Mouse (Mus musculus): ENCODE results near the gene Rtf1. TPM values are rescaled to one million over a fixed set of nuclear protein-coding genes. Genes with fewer than 3 reads are reported as not detected.

The Rtf1 gene
- polyA plus RNA-seq, 1 experiment = 11.6 TPM

DNA sequence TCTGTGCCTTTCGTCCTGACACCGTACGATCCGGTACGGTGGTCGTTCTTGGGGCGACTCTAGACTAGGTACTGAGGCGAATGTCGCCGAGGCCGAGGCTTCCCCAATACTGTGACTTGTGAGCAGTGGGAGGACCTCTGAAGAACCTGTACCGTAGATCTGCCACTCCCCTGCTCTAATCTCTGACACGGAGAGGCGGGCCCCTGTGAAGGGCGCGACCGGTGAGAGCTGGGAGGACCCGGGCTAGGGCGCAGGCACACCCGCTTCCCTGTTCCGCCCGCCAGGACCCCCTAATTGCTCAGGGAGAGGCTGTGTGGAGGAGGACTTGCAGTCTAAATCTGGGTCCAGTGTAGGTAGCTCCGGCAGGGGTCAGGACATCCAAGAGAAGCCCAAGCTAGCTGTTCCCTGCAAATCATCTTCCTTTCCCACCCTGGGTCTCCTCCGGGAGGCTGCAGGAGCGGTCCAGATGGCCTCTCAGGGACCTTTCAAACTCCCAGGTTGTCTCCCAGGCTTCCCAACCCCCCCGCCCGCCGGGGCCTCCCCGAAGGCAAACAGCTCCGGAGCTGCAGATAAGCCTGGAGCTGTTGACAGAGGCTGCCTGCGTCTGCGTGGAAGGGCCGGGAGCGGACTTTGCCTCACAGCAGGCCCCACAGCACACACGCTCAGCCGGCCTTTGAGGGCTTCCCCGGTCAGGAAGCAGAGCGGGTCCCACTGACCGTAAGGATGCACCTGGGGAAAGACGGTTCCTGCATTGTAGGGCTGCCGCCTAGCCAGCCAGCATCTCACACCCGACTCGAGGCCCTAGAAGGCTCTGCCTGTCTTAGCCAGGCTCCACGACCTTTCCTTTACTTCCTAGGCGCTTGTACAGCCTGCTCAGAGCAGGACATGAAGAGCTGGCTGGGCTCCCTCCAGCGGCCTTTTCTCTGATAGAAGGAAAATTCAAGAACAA is 69.6 kb downstream of the Rtf1 start:
- Histone ChIP-seq H3K27ac (replicated peaks; ENCODE audit: low read depth, low read length) (no peak overlapping the region), H3K4me1 (ENCODE audit: control insufficient read depth, insufficient read depth, insufficient read length, low read length) (peaks cover 19% of the 10 kb centered on the region; the same call in 1 of the 2 replicates), H3K4me3 (ENCODE audit: insufficient read depth, low read depth, low read length) (peak overlapping the region; percentile 21)

- no peak overlapping the region for H3K4me3 ChIP-seq (ENCODE audit: insufficient read depth, low read depth, low read length)
- no peak overlapping the region for H3K27ac ChIP-seq (replicated peaks; ENCODE audit: low read depth, low read length)
- peaks cover 19% of the 10 kb centered on the region; the same call in 1 of the 2 replicates for H3K4me1 ChIP-seq (ENCODE audit: control insufficient read depth, insufficient read depth, insufficient read length, low read length)
These were observed 70.4 kb downstream of the Rtf1 start for GRCm38 (mm10) chr2:119745281-119745680.

GRCm38 (mm10) chr2:119747554-119747953 is 72.7 kb downstream of the Rtf1 start:
- H3K4me1 ChIP-seq (ENCODE audit: control insufficient read depth, insufficient read depth, insufficient read length, low read length) = peaks cover 16% of the 10 kb centered on the region; the same call in 1 of the 2 replicates
- no peak overlapping the region for H3K27ac ChIP-seq (replicated peaks; ENCODE audit: low read depth, low read length)
- no peak overlapping the region for H3K4me3 ChIP-seq (ENCODE audit: insufficient read depth, low read depth, low read length)

DNA sequence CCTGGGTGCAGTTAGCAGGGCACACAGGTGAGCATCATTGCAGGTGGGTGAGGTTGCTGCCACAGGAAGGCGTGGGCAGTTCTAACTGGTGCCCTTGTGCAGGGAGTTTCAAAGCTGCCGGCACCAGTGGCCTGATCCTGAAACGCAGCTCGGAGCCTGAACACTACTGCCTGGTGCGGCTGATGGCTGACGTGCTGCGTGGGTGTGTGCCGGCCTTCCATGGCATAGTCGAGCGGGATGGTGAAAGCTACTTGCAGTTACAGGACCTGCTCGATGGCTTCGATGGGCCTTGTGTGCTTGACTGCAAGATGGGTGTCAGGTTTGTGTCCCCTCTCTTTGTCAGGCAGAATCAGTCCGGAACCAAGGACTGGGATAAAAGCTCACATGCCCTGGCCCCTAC is 74.4 kb downstream of the Rtf1 start:
- Histone ChIP-seq H3K27ac (replicated peaks; ENCODE audit: low read depth, low read length) (no peak overlapping the region), H3K4me3 (ENCODE audit: insufficient read depth, low read depth, low read length) (no peak overlapping the region), H3K4me1 (ENCODE audit: control insufficient read depth, insufficient read depth, insufficient read length, low read length) (peaks cover 5% of the 10 kb centered on the region; the same call in 1 of the 2 replicates)

DNA sequence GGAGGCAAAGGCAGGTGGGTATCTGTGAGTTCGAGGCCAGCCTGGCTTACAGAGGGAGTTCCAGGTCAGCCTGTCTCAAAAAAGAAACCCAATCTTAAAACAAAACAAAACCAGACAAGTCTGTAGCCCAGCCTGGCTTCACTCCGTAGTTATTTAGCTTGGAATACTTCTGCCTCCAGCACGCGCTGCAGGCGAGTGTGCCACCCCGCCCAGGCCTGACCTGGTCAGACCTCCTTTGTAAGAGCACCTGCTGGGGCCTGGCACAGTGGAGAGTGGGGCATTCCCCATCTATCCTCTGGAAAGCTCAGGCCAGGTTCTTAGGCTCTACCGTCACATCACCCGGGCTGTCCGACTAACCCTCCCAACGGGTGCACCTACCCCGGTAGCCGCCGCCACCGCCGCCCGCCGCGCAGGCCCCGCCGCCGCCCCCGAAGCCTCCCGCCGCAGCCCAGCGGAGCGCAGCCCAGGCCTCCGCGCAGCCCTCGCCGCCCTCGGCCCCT is 82.8 kb downstream of the Rtf1 start:
- H3K4me1 ChIP-seq (ENCODE audit: control insufficient read depth, insufficient read depth, insufficient read length, low read length) = no peaks in the 10 kb centered on the region
- peak overlapping the region; percentile 58 for H3K4me3 ChIP-seq (ENCODE audit: insufficient read depth, low read depth, low read length)
- H3K27ac ChIP-seq (replicated peaks; ENCODE audit: low read depth, low read length) = no peak overlapping the region

DNA sequence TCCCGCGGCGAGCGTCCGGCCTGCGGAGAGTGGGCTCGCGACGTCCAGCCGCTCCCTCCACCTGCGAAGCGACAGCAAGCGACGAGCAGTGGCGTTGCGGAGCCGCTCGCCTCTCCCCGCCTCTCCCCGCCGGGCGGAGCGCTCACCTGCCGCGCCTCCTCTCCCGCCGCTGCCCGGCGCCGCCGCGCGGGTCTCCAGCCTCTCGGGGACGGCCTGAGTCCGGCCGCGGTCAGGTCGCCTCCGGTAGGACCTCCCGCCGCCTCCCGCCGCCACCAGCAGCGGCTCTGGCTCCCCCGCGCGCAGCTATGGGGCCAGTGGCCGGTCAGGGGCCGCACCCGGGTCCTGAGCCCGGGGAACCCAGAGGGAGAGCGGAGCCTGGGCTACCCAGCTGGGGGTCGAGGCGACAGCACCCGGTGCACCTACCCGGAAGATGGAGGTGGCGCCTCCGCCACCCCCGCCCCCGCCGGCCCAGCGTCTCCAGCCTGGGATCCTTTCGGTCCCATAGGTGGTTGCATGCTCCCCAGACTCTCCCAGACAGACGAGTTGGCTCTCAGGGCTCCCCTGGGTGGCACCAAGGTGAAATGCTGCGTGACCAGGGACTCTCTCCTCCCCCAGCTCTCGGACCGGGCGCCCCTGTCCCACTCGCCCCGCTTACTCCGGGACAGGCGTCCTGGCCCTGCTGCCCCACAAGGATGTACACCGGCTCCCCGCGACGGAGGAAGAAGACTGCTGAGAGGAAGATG is 83.4 kb downstream of the Rtf1 start:
- H3K4me1 ChIP-seq (ENCODE audit: control insufficient read depth, insufficient read depth, insufficient read length, low read length) = no peaks in the 10 kb centered on the region
- H3K27ac ChIP-seq (replicated peaks; ENCODE audit: low read depth, low read length) = no peak overlapping the region
- peak overlapping the region; percentile 58 for H3K4me3 ChIP-seq (ENCODE audit: insufficient read depth, low read depth, low read length)

- Histone ChIP-seq H3K27ac (replicated peaks; ENCODE audit: low read depth, low read length) (no peak overlapping the region), H3K4me3 (ENCODE audit: insufficient read depth, low read depth, low read length) (peak overlapping the region; percentile 58), H3K4me1 (ENCODE audit: control insufficient read depth, insufficient read depth, insufficient read length, low read length) (no peaks in the 10 kb centered on the region)
These were observed 84.3 kb downstream of the Rtf1 start for GRCm38 (mm10) chr2:119758844-119759835.

- no peaks in the 10 kb centered on the region for H3K4me1 ChIP-seq (ENCODE audit: control insufficient read depth, insufficient read depth, insufficient read length, low read length)
- H3K27ac ChIP-seq (replicated peaks; ENCODE audit: low read depth, low read length) = no peak within 1 kb of the TSS
- no peak within 1 kb of the TSS for H3K4me3 ChIP-seq (ENCODE audit: insufficient read depth, low read depth, low read length)
These were observed 85.4 kb downstream of the Rtf1 start, which contains the start of gene Ltk for GRCm38 (mm10) chr2:119760251-119760650. Gene Ltk, minus strand, starts transcription at chr2:119760431.

DNA sequence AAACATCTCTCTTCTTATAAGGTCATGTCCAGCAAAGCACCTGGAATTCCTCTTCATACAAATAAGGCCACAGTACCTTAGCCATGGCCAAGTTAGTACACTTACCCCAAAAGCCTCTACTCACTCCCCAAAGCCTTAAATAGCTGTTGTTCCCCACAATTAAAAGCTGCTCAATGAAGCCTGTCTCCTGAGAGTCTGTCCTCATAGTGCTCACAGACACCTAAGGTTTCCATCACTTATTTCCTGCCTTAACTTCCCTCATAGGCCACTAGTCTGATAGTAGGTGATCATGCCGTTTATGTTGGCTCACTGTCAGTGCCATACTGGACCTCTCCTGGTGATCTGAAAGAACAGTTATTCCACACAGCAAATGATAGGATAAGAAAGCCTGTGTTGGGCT is 87.4 kb downstream of the Rtf1 start:
- Histone ChIP-seq H3K27ac (replicated peaks; ENCODE audit: low read depth, low read length) (no peak overlapping the region), H3K4me1 (ENCODE audit: control insufficient read depth, insufficient read depth, insufficient read length, low read length) (no peaks in the 10 kb centered on the region), H3K4me3 (ENCODE audit: insufficient read depth, low read depth, low read length) (no peak overlapping the region)

DNA sequence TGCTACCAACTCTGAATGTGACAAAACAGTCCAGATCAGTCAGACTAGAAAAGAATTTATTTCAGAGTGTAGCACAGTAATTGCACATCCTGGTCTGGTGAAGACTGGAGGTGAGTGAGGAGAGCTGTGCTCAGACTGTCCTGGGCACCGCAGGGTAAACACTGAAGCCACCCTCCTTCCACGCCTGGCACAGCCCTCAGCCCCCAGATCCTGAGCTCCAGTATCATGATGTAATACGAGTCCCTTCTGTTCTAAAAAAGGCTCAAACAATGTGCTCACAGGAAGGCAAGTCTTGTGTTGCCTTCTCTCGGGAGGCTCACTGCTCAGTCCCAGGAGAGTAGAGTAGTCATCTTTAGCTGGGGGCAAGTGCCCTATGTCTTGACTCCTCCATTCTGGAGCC is 89.1 kb downstream of the Rtf1 start:
- no peaks in the 10 kb centered on the region for H3K4me1 ChIP-seq (ENCODE audit: control insufficient read depth, insufficient read depth, insufficient read length, low read length)
- H3K27ac ChIP-seq (replicated peaks; ENCODE audit: low read depth, low read length) = no peak overlapping the region

GRCm38 (mm10) chr2:119767246-119767645 is 92.4 kb downstream of the Rtf1 start:
- H3K4me3 ChIP-seq (ENCODE audit: insufficient read depth, low read depth, low read length) = no peak overlapping the region
- H3K4me1 ChIP-seq (ENCODE audit: control insufficient read depth, insufficient read depth, insufficient read length, low read length) = no peaks in the 10 kb centered on the region
- no peak overlapping the region for H3K27ac ChIP-seq (replicated peaks; ENCODE audit: low read depth, low read length)

More for the DNA sequence above, 89.1 kb downstream of the Rtf1 start:
- no peak overlapping the region for H3K4me3 ChIP-seq (ENCODE audit: insufficient read depth, low read depth, low read length)

Data from brown adipose tissue, adult 24 weeks (tissue).